Mouse (Mus musculus) limb, embryonic 14.5 days (tissue): Measurements from ENCODE around the gene Pxn. TPM values are rescaled to one million over a fixed set of nuclear protein-coding genes. Genes with fewer than 3 reads are reported as not detected.

Experiments used
- ATAC-seq: fragments of 200-750 bp; cut with Nextera tagmentation; 2 replicates; pipeline ENCODE4 v1.8.0; 2017; ENCODE audit warnings: low read depth, moderate number of reproducible peaks, moderate TSS enrichment; ENCODE audit not compliant: low FRiP score
- DNase-seq: peaks from one replicate; pipeline ENCODE4 v3.0.0-alpha.2; 2015; ENCODE audit warnings: low spot score
- H3K27ac ChIP-seq: fragments of 300-500 bp; sonication (generic); replicated peaks from 2 replicates; pipeline ENCODE4 v1.5.1; 2014; ENCODE audit warnings: low read depth, mild to moderate bottlenecking, low read length, moderate library complexity, mixed read lengths
- H3K27me3 ChIP-seq: fragments of 300-500 bp; sonication (generic); 2 replicates; pipeline ENCODE4 v1.6.1; 2014; ENCODE audit warnings: low read length, mixed read lengths; ENCODE audit not compliant: control insufficient read depth, insufficient read depth
- H3K36me3 ChIP-seq: fragments of 300-500 bp; sonication (generic); 2 replicates; pipeline ENCODE4 v1.6.1; 2014; ENCODE audit warnings: mild to moderate bottlenecking, low read length, moderate library complexity, mixed read lengths; ENCODE audit not compliant: control insufficient read depth, insufficient read depth
- H3K4me1 ChIP-seq: fragments of 300-500 bp; sonication (generic); 2 replicates; pipeline ENCODE4 v1.6.1; 2014; ENCODE audit warnings: antibody characterized with exemption, low read length, mixed read lengths; ENCODE audit not compliant: control insufficient read depth, insufficient read depth
- H3K4me2 ChIP-seq: fragments of 300-500 bp; sonication (generic); replicated peaks from 2 replicates; pipeline ENCODE4 v1.6.1; 2014; ENCODE audit warnings: low read depth, mild to moderate bottlenecking, low read length, moderate library complexity; ENCODE audit not compliant: severe bottlenecking
- H3K4me3 ChIP-seq: fragments of 300-500 bp; sonication (generic); replicated peaks from 2 replicates; pipeline ENCODE4 v1.5.1; 2014; ENCODE audit warnings: low read length
- H3K9ac ChIP-seq: fragments of 300-500 bp; sonication (generic); 2 replicates; pipeline ENCODE4 v1.6.1; 2014; ENCODE audit warnings: mild to moderate bottlenecking, low read depth, low read length, moderate library complexity; ENCODE audit not compliant: severe bottlenecking
- H3K9me3 ChIP-seq: fragments of 300-500 bp; sonication (generic); 2 replicates; pipeline ENCODE4 v1.6.1; 2016; ENCODE audit warnings: low read length; ENCODE audit not compliant: control insufficient read depth
- POLR2A ChIP-seq: fragments of 200-500 bp; IDR thresholded peaks from 2 replicates; pipeline ENCODE4 v1.8.0; 2012; ENCODE audit warnings: inconsistent platforms, mild to moderate bottlenecking, moderate library complexity, borderline replicate concordance; ENCODE audit not compliant: insufficient read depth, insufficient read length; ENCODE audit errors: extremely low read depth
- WGBS: fragments of 180-500 bp; shearing (Covaris S2); extraction: QIAGEN DNeasy Blood & Tissue Kit; methylation state at CpG from one replicate; pipeline ENCODE4 v1.1.7; 2014; 5-methylcytosine and 5-hydroxymethylcytosine counted together
- polyA plus RNA-seq, 2 experiments: library from polyadenylated mRNA; depleted of rRNA in 1 of 2; stranded (reverse) in 1 of 2; unstranded in 1 of 2; fragments of >200 nt; fragmentation: Nextera tagmentation in 1 of 2; extraction: Ambion mirVana in 1 of 2; gene quantifications; 2 replicates each; pipeline versions ENCODE4 v1.2.1 to v1.2.3; 2012 to 2014

Gene Pxn
- polyA plus RNA-seq, 2 experiments: 25.0 to 119 TPM

DNA sequence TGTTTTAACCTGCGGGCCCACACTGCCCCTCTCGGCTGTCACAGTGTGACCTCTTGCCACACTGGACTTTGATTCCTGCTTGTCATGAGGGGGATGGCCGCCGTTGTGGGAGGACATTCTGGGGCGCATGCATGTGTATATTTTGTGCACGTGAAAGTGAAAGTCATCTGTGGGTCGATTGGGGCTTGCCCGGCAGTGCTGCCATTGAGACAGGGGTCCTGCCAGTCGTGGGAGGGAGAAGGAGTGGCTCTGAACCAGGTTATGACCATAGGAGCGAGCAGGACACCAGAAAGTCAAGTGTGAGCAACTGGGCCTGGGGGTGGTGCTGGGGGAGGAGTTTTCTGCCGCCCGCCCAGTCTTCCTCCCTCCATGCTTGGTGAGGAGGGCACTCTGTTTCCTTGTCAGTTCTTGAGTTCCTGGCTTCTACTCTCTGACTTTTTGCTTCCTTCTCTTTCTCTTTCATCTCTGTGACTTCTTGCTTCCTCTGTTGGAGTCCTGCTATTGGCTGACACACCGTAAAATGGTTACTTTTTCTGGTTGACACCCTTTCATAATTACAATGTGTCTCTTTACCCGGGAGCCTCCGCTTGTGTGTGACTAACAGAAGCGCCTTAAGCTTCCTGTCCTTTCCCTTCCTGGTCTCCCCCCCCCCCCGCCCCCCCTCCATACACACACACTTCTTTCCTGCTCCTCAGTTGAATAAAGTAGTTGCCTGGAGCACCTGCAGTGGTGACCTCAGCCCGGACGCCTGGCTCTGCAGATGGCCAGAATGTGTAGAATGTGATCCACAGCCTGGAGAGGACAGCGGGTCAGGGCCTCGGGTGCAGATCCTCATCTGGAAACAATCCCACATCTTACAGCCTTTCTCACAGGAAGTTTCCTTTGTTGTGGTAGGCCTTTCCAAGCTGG lies 15.3 kb downstream of the Pxn start:
- TF ChIP-seq POLR2A: no peak
- peaks cover 49% of the 10 kb centered on the region for H3K4me1 ChIP-seq
- H3K9me3 ChIP-seq: no peaks in the 10 kb centered on the region
- no peak overlapping the region for H3K4me2 ChIP-seq
- H3K27ac ChIP-seq: peak overlapping the region; percentile 59
- H3K36me3 ChIP-seq: peaks cover 3% of the 10 kb centered on the region; the same call in 1 of the 2 replicates
- H3K9ac ChIP-seq: no peak overlapping the region
- no peaks in the 10 kb centered on the region for H3K27me3 ChIP-seq
- WGBS: 45% methylated on average over 19 of the region's 21 CpGs
- no peak for DNase-seq
- ATAC-seq: peak; percentile 39; the same call in 1 of the 2 replicates
- no peak overlapping the region for H3K4me3 ChIP-seq

DNA sequence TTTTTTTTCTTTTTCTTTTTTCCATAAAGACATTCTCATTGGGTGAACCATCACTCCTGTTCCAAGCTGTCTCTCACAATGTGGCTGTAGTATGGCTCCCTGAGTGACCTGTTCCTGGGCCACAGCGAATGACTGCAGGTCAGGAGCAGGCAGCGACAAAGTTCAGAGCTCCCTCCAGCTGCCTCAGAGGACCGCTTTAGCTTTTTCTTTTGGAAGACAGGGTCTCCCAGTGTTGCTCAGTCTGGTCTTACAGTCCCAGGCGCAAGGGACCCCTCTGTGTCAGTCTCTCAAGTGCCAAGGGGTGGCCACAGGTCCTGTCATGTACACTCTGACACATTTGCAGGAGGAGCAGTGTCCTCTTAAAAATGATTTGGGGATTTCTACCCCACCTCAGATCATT lies 16.1 kb downstream of the Pxn start:
- no peak for TF ChIP-seq POLR2A
- Histone ChIP-seq H3K27ac (peak overlapping the region; percentile 63; the same call in 1 of the 2 replicates), H3K27me3 (no peaks in the 10 kb centered on the region), H3K4me2 (no peak overlapping the region), H3K36me3 (peaks cover 3% of the 10 kb centered on the region; the same call in 1 of the 2 replicates), H3K4me1 (peaks cover 49% of the 10 kb centered on the region), H3K4me3 (no peak overlapping the region), H3K9ac (no peak overlapping the region), H3K9me3 (no peaks in the 10 kb centered on the region)
- ATAC-seq: no peak
- WGBS: 76% methylated on average over 4 of the region's 4 CpGs
- no peak for DNase-seq

DNA sequence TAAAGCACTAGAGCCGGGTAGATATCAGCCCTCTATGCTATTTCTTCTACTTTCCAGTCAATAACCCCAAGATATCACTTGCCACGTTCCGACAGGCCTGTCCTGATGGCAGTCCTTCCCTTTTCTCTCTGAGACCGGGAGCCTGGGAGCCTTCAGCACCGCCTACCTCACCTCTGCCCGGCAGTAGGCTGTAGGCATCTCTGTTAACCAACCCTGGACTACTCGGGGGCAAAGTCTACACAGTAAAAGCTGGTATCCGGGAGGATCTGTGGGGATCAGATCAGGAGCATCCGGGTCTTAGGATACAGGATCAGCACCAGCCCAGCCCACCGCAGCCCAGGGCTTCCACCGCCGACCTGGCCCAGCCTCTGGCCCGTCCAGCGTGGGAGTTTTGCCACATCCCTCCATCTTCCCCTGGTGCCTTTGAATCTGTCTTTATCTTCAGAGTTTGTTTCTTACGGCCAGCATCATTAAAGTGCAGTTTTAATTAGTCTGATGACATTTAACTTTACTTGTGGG lies 16.6 kb downstream of the Pxn start:
- no peak for DNase-seq
- H3K36me3 ChIP-seq: peaks cover 3% of the 10 kb centered on the region; the same call in 1 of the 2 replicates
- H3K27me3 ChIP-seq: no peaks in the 10 kb centered on the region
- no peak overlapping the region for H3K9ac ChIP-seq
- no peak overlapping the region for H3K4me3 ChIP-seq
- H3K9me3 ChIP-seq: no peaks in the 10 kb centered on the region
- no peak overlapping the region for H3K4me2 ChIP-seq
- no peak for ATAC-seq
- no peak overlapping the region; the same call in 1 of the 2 replicates for H3K27ac ChIP-seq
- H3K4me1 ChIP-seq: peaks cover 49% of the 10 kb centered on the region
- 65% methylated on average over 15 of the region's 15 CpGs for WGBS
- no peak for TF ChIP-seq POLR2A

DNA sequence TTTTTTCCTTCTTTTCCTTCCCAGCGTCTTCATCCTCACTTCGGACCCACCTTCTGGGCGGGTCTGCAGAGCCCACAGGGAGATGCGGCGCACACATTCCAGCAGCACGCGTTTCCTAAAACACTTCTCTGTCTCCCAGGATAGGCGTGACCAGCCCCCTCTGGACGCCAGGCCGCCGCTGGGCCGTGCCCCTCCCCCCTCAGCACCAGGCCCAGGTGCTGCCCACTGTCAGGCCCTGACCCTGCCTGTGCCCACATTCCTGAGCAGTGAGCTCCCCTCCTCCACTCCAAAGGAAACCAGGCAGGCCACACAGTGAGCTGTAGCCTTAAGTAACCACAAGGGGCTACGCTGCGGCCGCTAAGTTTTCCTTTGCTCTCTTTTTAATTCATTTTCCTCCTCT lies 17.5 kb downstream of the Pxn start:
- Histone ChIP-seq H3K4me1 (peaks cover 50% of the 10 kb centered on the region), H3K9me3 (no peaks in the 10 kb centered on the region), H3K9ac (peak overlapping the region; percentile 26; the same call in 1 of the 2 replicates), H3K4me2 (peak overlapping the region; percentile 36), H3K4me3 (0 out of 2 replicates have a peak overlapping the region, but pooled peaks have one; percentile 13), H3K27ac (peak overlapping the region; percentile 71), H3K27me3 (no peaks in the 10 kb centered on the region), H3K36me3 (0 out of 2 replicates have a peak, but pooled peaks cover 3% of the 10 kb centered on the region)
- no peak for DNase-seq
- 8% methylated on average over 15 of the region's 15 CpGs for WGBS
- peak; percentile 48; the same call in 1 of the 2 replicates for ATAC-seq
- TF ChIP-seq POLR2A: no peak

DNA sequence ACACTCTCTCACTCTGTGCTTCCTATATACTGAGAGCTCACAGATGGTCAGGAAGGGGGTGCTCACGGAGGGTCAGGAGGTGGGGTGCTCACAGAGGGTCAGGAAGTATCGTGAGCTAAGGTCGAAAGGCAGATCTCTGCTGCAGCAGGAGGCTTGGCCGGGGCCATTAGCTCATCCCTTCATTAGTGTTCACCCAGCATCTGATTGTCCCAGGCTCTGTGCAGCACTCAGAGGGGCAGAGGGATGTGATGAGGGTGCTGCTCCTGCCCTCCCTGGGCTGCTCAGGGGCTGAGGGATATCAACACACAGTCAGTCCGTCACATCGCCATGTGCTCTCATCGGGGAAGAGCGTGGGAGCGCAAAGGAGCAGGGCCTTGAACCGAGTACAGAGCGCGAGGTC lies 18.0 kb downstream of the Pxn start:
- WGBS: 61% methylated on average over 12 of the region's 12 CpGs
- H3K4me1 ChIP-seq: peaks cover 55% of the 10 kb centered on the region

More for the DNA sequence above, 18.0 kb downstream of the Pxn start:
- Histone ChIP-seq H3K9ac (peak overlapping the region; percentile 26; the same call in 1 of the 2 replicates), H3K9me3 (no peaks in the 10 kb centered on the region), H3K4me3 (no peak overlapping the region), H3K4me2 (peak overlapping the region; percentile 36), H3K27me3 (no peaks in the 10 kb centered on the region), H3K27ac (peak overlapping the region; percentile 71; the same call in 1 of the 2 replicates), H3K36me3 (0 out of 2 replicates have a peak, but pooled peaks cover 3% of the 10 kb centered on the region)
- DNase-seq (no peak), ATAC-seq (no peak; the same call in 1 of the 2 replicates)
- TF ChIP-seq POLR2A: no peak
